Mouse (Mus musculus) left cerebral cortex, adult 9 months (tissue): ENCODE data around the gene Rnf141.
A peak's percentile ranks its signal among the peaks of the same experiment; 100 is the strongest.

ENCODE experiments used
- DNase-seq, 2 experiments: peaks; one replicate each; pipeline ENCODE4 v3.0.0; 2022; ENCODE audit warnings: low spot score in 2 of 2

Gene Rnf141

DNA sequence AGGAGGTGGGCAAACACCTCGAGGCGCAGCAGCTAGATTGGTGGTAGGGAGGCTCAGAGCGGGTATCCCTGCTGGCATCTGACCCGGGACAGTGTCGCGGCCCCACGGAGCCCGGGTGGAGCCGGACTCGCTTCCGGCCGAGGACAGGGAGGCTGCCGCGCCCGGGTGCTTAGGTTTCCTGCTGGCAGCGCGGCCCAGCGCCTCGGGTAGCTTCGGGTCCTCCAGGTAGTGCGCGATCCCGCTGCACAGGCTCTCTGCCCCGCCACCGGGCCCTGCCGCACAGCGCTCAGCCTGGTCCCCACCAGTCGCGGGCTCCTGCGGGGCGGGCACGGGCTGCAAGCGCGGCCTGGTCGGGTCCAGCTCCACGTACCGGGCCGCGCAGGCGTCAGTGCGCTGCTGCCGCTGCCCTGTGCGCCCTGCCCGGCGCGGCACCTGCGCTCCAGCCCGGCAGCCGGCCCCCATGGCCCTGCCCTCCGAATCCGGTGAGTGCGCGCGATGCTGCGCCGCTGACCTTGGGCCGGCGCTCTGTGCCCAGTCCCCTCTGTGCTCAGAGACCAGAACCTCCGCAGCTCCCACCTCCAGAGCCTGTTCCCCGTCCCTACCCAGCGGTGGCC lies 75.7 kb downstream of the Rnf141 start:
- peak in 1 of 2 experiments; percentile 34 for DNase-seq

DNA sequence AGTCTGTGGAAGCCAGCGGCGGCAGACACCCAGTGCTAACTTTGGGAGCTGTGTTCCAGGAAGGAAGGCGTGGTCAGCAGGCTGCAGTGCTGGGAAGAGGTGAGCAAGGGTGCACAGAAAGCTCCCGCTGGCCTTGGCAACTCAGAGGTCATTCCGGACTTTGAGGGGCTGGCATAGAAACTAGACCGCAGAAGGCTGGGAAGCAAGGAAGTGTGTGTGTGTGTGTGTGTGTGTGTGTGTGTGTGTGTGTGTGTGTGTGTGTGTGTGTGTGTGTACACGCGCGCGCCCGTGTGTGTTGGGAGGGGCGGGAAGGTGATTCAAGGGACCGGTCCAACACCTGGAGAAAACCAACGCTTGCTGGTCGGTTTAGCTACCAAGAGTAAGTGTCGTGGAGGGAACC lies 76.3 kb downstream of the Rnf141 start, which contains the start of gene Ampd3:
Gene Ampd3, plus strand, starts transcription at position 206 of the 400 bp plus-strand sequence.
- no peak for DNase-seq

DNA sequence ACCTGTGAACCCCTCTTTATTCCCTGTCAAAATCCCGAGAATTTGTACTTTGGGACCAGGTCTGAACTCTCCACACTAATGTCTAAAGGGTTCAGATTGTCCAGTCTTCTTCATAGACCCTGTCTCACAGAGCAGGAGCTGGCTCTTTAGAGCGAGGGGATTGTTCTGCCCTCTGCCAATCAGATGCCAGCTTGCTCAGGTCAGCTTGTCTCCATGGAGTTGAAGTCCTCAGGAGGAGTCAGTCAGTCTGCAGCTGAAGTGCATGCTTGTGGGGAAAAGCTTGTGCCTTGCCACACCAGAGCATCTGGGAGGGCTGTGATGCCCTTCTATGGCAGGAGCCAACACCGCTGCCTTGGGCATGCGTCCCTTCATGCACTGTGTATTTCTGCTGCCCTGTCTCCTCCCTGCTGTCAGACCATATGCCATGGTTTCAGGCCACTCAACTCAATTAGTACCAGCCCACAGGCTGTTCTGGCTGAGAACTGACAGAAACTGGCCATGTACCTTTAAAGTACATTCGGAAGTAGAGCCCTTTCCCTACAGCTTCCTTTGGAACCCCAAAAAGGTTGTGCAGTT lies 81.6 kb downstream of the Rnf141 start:
- DNase-seq: no peak

DNA sequence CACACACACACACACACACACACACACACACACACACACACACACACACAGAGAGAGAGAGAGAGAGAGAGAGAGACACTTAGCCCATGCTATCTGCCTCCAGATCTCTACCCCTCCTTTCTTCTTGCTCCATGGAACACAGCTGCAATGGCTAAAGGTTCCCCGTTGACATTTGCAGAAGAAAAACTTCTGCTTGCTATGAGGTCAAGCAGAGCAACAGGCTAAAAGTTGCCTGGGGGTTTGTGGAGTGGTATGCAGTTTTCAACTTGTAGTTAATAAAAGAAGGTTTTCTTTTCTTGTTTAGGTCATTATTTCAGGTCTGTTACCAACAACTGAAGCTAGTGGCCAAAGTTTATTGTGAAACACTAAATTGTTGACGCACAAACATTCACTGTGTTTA lies 87.8 kb downstream of the Rnf141 start:
- no peak for DNase-seq

DNA sequence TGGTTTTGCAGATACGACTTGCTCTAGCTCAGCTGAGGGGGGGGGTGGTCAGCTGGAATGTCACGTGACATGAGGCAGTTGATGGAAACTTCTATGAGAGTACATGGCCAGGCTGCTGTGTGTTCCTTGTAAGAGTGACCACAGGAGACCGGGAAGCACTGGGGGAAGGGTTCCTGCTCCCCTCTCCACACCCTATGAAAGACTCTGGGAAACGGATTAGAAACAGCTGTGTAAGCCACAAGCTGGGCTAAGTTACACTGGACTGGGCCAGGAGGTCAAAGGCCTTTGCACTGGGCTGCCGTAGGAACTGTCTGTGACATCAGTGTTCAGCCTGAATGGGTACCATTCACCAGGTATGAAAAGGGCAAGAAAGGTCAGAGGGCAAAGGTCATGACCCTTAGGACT lies 90.3 kb downstream of the Rnf141 start:
- no peak for DNase-seq

DNA sequence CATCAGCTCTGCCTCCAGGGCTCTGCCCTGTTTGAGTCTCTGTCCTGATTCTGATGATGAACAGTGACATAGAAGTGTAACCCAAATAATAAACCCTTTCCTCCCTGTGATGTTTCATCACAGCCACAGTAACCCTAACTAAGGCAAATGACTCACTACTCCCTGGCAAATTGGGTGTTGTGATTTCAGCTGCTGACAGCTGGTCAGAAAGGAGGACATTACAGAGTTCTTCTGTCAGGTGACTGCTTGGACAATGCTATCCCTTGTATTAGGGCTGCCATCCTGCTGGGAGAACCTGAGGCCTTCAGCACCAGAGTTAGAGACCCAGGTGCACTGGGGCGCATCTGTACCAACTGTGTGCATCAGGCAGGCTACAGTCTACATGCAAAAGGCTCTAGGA lies 90.9 kb downstream of the Rnf141 start:
- DNase-seq: no peak

DNA sequence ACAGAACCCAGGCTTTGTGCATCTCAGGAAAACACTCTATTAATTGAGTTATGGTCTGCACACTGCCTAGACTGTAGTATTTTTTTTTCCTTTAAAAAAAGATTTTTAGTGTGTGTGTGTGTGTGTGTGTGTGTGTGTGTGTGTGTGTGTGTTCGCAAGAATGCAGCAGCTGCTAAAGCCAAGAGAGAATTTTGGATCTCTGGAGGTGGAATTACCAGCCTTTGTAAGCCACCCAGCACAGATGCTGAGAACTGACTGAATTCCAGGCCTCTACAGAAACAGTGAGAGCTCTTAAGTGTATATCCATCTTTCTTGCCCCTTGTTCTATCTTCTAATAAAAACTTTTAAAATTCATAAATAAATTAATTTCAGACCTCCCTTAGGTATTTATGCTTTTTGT lies 92.6 kb downstream of the Rnf141 start:
- no peak for DNase-seq

DNA sequence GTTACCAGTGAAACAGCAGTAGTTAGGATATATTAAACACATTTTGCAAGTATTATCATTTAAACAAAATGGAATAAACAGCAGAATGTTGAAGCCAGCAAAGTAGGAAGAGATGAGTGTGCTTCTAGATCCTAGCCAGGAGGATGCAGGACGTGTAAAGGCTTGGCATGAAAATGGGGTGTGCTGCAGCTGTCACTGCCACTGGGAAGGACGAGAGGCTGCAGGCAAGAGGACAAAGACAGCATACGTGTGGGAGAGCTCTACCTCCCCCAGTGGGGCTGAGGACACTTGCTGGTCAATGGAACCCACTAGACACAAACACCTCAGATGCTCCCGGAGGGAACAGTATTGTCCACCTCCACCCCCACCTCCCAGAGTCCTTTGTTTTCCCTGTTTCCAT lies 93.4 kb downstream of the Rnf141 start:
- DNase-seq: no peak
